In the genomic region with DNA sequence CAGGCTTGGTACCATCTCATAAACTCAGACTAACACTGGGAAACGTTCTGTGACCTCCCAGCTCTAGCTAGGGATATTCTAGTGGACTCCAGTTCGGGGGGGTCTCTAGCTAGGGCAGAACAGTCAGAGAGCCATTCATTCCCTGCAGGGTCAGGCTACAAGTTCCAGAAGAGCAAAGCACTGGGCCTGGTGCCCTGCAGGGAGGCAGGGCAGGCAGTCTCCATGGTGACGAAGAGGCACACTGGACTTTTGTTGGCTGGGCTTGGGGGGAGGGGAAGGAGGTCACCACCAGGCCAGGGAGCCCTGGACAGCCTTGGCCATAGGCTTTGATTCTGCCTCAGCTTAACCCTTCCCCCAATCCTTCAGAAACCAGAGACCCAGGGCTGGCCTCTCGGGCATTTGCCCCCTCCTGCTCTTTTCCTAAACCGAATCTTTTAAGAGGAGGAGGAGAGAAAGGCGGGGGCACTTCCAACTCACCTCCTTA, we compare ENCODE assay signal across 8 mouse cellular contexts. TPM values are rescaled to one million over a fixed set of nuclear protein-coding genes. Genes with fewer than 3 reads are reported as not detected.
DNase-seq lines count a peak whose midpoint lies in the region; ATAC-seq lines count a peak whose summit lies in the region.

A gene (minus strand): TSS at position 51 of the 484 bp plus-strand sequence.

- peaks cover 56% of the 10 kb centered on the region for H3K4me1 ChIP-seq in lung, embryonic 15.5 days
- peaks cover 58% of the 10 kb centered on the region for H3K4me1 ChIP-seq in hindbrain, embryonic 12.5 days
- peaks cover 45% of the 10 kb centered on the region for H3K4me1 ChIP-seq in neural tube, embryonic 11.5 days (ENCODE audit: control insufficient read depth, insufficient read depth, low read length)

- 15% methylated on average over 6 of the region's 6 CpGs for WGBS in lung, embryonic 15.5 days
- 4% methylated on average over 6 of the region's 6 CpGs for WGBS in hindbrain, embryonic 12.5 days
- 0% methylated on average over 6 of the region's 6 CpGs for WGBS in neural tube, embryonic 11.5 days

- H3K9me3 ChIP-seq in lung, embryonic 15.5 days: no peaks in the 10 kb centered on the region
- no peaks in the 10 kb centered on the region for H3K9me3 ChIP-seq in hindbrain, embryonic 12.5 days (replicated peaks)
- H3K9me3 ChIP-seq in neural tube, embryonic 11.5 days (ENCODE audit: control insufficient read depth, low read length): no peaks in the 10 kb centered on the region

- no peak for DNase-seq in lung, postnatal 36 days
- DNase-seq in embryo, embryonic 10.5 days (ENCODE audit: low spot score): peak; percentile 97
- peak; percentile 67 to 74 for DNase-seq in left cerebral cortex, adult 9 months (ENCODE audit: low spot score in 2 of 2)
- DNase-seq in neural tube, embryonic 11.5 days (ENCODE audit: low spot score): peak; percentile 79

- ATAC-seq in lung, embryonic 15.5 days (ENCODE audit: borderline replicate concordance, extremely low read depth, low FRiP score, low TSS enrichment): no peak
- no peak for ATAC-seq in hindbrain, embryonic 12.5 days (ENCODE audit: low FRiP score)
- 0 out of 2 replicates have a peak, but pooled peaks have one; percentile 35 for ATAC-seq in neural tube, embryonic 11.5 days (ENCODE audit: insufficient read depth, low FRiP score, low TSS enrichment)
- ATAC-seq in inflammation-experienced regulatory T-cells, adult 6 months: no peak
- ATAC-seq in monocyte, adult 5-6 weeks (replicated peaks; ENCODE audit: insufficient number of reproducible peaks, low FRiP score, low TSS enrichment, poor library complexity, severe bottlenecking): no peak

- peak within 1 kb of the TSS; percentile 70 for H3K9ac ChIP-seq in lung, embryonic 15.5 days
- peak within 1 kb of the TSS; percentile 73 for H3K9ac ChIP-seq in hindbrain, embryonic 12.5 days
- peak within 1 kb of the TSS; percentile 84 for H3K9ac ChIP-seq in neural tube, embryonic 11.5 days (ENCODE audit: low read length)

- H3K4me2 ChIP-seq in lung, embryonic 15.5 days: peak within 1 kb of the TSS; percentile 97
- peak within 1 kb of the TSS; percentile 92 for H3K4me2 ChIP-seq in hindbrain, embryonic 12.5 days (replicated peaks)
- peak within 1 kb of the TSS; percentile 96 for H3K4me2 ChIP-seq in neural tube, embryonic 11.5 days (ENCODE audit: low read depth)

- 0 out of 2 replicates have a peak within 1 kb of the TSS, but pooled peaks have one; percentile 42 for H3K27ac ChIP-seq in lung, embryonic 15.5 days
- peak within 1 kb of the TSS; percentile 93 for H3K27ac ChIP-seq in hindbrain, embryonic 12.5 days
- H3K27ac ChIP-seq in neural tube, embryonic 11.5 days (ENCODE audit: low read depth, low read length): peak within 1 kb of the TSS; percentile 88

- H3K36me3 ChIP-seq in lung, embryonic 15.5 days: no peaks in the 10 kb centered on the region
- H3K36me3 ChIP-seq in hindbrain, embryonic 12.5 days: no peaks in the 10 kb centered on the region
- H3K36me3 ChIP-seq in neural tube, embryonic 11.5 days (ENCODE audit: control insufficient read depth, insufficient read depth, low read length): 0 out of 2 replicates have a peak, but pooled peaks cover 2% of the 10 kb centered on the region

- H3K27me3 ChIP-seq in lung, embryonic 15.5 days: no peaks in the 10 kb centered on the region
- no peaks in the 10 kb centered on the region for H3K27me3 ChIP-seq in hindbrain, embryonic 12.5 days
- H3K27me3 ChIP-seq in neural tube, embryonic 11.5 days (ENCODE audit: control insufficient read depth, insufficient read depth, low read length): no peaks in the 10 kb centered on the region

- H3K4me3 ChIP-seq in lung, embryonic 15.5 days: peak within 1 kb of the TSS; percentile 82
- peak within 1 kb of the TSS; percentile 76 for H3K4me3 ChIP-seq in hindbrain, embryonic 12.5 days
- peak within 1 kb of the TSS; percentile 83 for H3K4me3 ChIP-seq in neural tube, embryonic 11.5 days (ENCODE audit: low read depth, low read length)

RNA-seq across cellular contexts. Expression of the gene that starts here (rescaled TPM):
- polyA plus RNA-seq in lung, embryonic 15.5 days (2015; fragmentation: Nextera tagmentation; extraction: Ambion mirVana): 0.49 TPM in 1 of 2 replicates, not detected in the other
- 0.98 TPM in 1 of 2 replicates, not detected in the other for polyA plus RNA-seq in hindbrain, embryonic 12.5 days (2016; fragmentation: Nextera tagmentation; extraction: Ambion mirVana)
- polyA plus RNA-seq in neural tube, embryonic 11.5 days (2014; fragmentation: Nextera tagmentation; extraction: Ambion mirVana): 0.78 TPM in 1 of 2 replicates, not detected in the other
- not detected for polyA plus RNA-seq in inflammation-experienced regulatory T-cells, adult 6 months (2017; shearing (Covaris generic))
- total RNA-seq in monocyte, adult 5-6 weeks (2017): not detected in 3 replicates

Comparison
In these comparisons a context has a peak if more than half of its experiments do, and no peak if none do; other contexts are left out.
1. Peak in DNase-seq, ATAC-seq, H3K4me3 ChIP-seq, H3K27ac ChIP-seq, H3K9ac ChIP-seq and H3K4me2 ChIP-seq in neural tube, embryonic 11.5 days; RNA of the gene not detected or under 1 TPM.
2. H3K27ac ChIP-seq: peak in every context shown above with its lines; median percentile 93 in hindbrain, embryonic 12.5 days; 88 in neural tube, embryonic 11.5 days; 42 in lung, embryonic 15.5 days.